Mouse (Mus musculus) layer of hippocampus, adult 18-20 months (tissue): ENCODE measurements at regions not wholly inside any gene's neighbourhood (a gene's known extent, or its start where the extent isn't known, plus 50 kb on each side); places are given as distances from the start of the nearest gene placed in this dataset.
A peak's percentile ranks its signal among the peaks of the same experiment; 100 is the strongest.

Experiments
- DNase-seq, 2 experiments: peaks; one replicate each; pipeline ENCODE4 v3.0.0; 2022; ENCODE audit warnings: low spot score in 2 of 2

DNA sequence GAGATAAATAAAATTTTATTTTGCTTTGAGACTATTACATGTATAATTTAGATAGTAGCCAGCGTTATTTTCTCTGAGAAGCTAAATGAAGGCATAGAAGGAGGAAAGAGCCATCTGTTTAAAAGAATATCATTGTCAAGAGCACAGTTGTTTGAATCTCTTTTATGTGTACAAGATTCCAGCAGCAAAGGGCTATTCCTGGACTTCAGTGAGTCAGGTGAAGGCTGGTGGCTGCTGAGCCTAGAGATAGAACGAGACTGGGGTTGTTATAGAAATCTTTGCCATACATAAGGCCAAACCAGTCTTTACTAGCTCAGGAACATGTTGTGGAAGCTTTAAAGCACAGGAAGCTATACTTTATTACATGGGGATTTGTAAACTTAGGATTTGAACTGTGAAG, 261.6 kb downstream of the Adcyap1 start:
- DNase-seq = peak in 1 of 2 experiments; percentile 1

DNA sequence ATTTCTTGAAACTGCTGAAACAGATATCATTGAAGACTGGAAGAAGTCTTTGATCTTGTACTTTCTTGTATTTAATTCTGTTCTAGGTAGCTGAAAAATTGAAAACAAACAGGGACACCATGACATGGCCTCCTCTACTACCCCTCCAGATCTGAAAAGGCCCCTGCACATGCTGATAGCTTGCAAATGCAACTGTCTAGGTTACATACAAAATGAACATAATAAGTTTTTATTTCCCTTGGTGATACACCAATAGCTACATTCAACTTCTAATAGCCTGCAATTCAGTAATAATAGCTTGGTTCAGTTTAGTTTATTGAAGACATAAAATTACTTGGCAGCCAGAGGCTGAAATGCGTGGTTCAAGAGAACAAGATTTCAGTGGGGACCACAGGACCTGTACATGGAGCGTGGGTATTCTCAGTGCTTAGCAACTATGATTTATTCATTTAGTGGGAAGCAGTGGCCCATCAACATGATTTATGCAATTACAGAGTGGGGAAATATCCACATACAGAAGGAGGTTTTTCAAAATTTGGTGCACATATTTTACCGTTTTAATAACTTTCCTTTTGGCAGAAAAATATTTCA, 264.9 kb downstream of the Adcyap1 start:
- no peak for DNase-seq

DNA sequence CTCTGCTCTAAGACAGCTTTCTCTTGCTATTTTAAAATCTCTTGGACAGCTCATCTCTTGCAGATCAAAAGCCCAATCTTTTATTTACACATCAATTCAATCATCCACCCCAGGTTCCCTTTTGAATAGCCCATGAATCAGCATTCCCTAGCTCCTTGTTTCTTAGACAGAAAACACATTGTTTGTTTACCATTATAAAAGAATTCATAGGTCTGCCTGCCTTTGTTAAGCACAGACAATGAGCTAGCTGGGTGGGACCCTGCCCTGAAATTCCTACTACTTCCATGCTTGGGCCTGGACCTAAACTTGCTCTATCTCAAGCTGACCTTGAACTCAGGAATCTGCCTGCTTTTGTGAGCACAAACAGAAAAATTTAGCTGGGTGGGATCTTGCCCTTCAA, 283.6 kb downstream of the Adcyap1 start:
- no peak for DNase-seq

DNA sequence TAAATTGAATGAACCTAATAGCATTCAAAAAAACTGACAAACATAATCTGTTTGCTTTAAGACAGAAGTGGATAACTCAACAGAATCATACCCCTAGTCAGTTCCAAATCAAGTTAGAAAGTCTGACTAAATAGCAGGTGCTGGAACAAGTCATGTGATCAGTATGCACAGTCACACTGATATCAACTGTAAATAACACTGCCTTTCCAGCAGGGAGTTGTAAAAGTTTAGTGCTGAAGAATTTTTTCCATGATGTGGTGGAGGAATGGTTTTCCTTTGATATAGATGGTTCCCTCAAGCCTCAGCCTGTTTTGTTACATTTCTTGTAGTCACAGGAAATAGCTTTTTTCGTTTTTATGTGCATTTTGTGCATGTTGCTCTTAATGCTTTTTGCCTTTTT, 285.7 kb downstream of the Adcyap1 start:
- DNase-seq = no peak

DNA sequence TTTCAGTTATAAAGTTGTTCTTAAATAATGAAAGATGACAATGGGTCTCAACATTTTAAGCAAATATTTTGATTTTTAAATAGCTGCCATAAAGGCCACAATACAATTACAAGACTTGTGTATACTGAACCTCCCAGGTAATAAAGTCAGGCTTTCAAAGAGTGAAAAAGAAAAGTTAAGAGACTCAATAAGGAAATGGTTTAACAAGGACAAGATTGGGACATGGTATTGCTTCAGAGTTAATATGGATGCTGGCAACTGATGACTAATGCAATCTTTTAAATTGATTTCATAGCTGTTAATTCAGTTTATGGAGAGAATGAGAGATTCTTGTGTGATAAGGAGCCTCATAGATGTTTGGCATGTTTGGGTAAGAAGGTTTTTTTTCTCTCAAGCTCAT, 287.6 kb downstream of the Adcyap1 start:
- DNase-seq = no peak

DNA sequence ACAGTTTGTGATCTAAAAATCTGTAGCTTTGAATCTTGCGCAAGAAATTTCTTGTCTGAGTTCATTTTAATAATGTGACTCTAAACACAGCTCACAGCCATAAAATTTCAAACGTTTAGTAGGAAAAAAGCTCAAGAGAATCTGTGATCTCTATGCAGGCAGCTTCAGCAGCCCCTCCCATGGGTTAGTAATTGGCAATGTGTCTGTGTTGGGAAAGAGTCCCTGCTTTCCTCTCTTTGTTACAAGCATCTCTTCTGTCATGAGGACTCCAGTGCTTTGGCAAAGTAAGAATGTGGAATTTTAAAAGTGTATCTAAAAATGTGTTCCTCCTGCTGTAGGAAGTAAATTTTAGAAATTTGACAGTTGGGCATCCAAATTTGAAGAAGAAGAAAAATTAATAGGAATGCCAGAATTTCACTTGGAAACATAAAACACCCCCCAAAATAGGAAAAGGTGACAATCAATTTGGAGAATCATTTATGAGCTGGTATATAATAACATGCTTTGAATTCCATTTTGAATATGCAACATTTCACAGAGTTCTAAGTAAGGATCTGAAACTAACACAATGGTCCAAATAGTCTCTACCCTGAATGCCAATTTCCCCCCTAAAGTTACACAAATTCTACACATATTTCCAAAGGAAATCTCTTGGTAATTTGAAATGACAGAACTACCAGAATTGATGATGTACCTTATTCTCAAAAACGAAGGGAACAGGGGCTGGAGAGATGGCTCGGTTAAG, 291.3 kb downstream of the Adcyap1 start:
- peak in 1 of 2 experiments; percentile 13 for DNase-seq

DNA sequence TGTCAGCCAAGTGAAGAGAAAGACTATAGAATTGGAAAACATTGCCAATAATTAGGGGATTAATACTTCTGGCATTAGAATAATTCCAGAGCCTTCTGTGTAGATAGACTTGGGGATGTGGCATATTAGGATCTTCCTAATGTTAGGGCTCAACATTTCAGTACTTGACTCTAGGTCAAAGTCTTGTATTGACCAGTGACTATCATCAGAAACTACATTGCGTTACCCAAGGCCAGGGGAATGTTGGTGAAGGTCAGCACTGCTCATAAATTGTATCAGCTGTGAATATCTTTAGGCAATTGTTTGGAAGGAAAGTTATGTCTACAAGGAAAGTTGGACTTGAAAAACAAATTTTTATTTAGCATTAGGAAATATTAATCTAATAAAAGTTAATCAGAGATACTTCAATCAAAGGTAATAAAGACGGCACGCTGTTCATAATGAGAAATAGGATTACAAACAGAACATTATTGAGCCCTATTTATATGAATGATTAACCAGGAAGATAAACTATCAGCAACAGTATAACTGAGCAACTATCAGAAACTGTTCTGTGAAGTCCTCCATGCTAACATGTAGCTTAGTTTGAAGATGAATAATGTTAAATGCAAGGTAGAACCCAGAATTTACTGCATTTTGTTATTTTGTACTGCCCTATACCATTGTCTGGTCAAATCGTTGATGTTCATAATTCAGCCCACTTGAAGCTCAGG, 310.2 kb downstream of the Adcyap1 start:
- no peak for DNase-seq

DNA sequence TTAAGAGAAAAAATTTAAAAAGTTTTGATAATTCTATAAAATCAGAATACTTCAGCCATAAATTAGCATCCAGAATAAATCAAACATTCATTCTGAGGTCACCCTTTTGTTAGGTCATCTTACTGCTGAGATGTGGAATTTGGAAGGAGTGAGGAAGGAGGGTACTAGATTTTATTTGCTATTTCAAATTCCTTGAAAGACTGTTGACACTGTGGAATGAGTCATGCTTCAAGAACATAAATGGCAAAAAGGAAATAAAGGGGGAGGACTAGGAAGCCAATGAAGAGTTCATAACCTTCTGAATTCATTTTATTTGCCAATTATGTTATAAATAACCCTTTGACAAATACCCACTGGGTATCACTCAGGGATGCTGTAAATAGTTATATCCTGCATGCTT, 324.6 kb downstream of the Adcyap1 start:
- DNase-seq = no peak

DNA sequence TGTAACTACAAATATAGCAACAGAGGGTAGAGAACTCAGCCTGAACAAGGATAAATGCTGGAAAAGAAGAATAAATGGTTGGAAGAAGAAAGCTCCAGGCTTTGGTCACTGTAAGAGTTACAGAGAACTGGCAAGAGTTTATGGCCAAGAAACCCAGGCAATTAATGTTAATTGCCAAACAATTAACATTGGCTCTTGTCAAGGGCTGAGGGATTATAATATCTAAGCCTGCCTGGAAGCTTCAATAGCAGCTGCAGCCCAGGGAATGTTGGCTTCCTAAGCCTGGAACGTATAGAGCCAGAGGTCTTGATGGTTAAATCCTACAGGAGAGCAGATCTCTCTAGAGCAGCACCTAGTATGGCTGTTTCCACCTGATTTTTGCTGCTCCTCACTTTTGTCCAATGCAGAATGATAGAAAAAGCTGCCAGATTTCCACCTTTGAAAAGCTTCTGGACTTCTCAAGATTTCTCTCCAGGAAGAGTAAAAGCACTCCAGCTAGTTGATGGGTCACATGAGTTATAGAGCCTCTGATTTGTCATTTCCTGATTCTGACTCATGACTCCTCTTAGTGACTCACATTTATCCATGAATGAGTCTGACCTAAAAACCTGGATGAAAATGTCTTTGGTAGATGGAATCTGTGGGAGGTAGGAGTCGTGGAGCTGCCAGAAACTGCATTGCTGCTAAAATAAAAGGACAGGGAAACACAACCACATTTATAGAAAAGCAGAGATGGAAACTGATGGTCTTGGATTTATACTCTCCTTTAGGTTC, 327.2 kb downstream of the Adcyap1 start:
- no peak for DNase-seq

DNA sequence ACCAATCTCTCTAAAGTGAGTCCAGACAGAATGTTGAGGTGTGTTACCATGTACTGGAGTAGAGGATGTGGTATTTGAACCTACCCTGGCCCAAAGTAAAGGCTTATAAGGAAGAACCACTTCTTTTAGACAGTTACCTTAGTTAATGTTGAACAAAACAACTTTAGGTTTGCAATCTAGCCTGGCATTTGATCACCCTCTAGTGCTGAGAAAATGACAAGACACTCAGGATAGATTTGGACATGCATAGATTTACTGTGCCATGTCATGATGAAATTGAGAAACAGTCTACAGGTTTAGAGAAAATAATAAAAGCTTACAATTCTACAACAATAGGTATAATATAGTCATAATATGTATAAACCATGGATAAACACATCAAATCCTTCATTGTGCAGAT, 333.7 kb downstream of the Adcyap1 start:
- no peak for DNase-seq

DNA sequence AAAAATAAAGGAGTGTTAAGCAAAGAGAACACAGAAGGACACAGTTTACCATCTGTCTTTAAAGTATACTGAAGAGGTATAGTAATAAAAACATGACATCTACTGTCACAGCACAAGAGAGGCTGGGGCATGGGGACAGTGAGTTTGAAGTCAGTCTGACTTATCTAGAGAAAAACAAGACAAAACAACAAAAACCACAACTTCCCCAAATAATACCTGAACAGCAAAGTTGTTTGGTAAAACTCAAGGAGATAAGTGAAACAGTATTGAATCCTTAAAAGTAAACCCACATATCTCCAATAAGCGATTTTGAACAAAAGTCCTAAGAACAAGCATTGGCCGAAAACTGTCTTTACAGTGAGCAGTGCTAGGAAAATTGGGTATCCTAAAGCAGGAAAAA, 336.1 kb downstream of the Adcyap1 start:
- no peak for DNase-seq

DNA sequence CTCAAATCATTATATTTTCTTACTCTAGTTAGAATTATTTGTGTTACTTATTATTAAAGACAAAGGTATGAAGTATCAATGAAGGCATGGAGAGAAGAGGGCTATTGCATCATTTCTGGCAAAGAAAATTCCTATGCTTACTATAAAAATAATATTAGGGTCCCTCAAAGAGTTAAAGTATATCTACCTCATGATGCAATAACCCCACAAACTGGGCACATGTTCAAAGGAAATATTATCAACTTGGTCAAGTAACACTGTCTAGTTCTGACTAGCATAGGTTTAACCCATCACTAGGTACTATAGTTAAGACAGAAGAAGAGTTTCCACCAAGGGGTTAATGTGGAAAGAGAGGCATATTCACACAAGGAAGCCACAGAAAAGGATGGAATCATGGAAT, 336.9 kb downstream of the Adcyap1 start:
- no peak for DNase-seq

DNA sequence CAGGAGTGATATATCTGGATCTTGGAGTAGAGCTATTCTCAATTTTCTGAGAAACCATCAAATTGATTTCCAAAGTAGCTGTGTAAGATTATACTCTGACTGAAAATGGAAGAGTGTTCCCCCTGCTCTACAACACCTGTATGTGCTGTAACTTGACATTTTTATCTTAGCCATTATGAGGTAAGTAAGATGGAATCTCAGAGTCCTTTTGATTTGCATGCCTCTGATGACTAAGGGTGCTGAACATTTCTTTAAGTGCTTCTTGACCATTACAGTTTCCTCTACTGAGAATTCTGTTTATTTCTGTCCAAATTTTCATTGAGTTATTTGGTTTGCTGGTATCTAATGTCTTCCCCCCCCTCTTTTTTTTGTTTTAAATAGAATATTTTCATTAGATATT, 343.0 kb downstream of the Adcyap1 start:
- DNase-seq = no peak

DNA sequence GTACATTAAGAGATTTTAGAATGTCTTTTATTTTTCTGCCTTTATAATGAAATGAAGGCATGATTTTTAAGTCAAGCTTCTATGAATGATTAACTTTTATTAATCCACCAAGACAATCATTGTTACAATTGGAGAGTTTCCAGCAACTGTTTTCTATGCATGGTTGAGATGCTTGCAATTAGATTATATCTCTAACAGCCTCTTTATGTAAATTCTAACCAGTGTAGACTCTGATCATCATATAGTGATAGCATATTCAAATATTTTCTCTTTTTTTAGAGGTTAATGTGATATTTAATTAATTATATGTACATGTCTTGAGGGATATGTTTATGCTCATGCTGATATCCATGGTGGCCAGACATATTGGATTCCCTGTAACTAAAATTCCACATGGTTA, 351.5 kb downstream of the Adcyap1 start:
- no peak for DNase-seq

DNA sequence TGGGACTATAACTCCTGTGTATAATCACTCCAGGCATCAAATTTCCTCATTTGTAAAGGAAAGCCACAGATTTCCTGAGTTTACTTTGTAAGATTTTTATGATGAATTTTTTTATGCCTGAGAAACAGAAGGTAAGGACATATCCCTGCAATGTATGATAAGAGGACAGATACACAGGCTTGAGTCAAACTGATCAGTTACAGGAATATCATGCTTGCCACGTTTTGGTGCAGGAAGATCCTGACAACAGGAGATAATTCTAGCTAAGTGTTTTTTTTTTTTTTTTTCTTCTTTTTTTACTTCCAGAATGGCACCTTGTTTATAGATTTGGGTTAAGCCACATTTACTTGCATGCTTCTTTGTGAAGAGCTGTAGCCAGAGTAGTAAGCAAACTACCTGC, 357.1 kb downstream of the Adcyap1 start:
- no peak for DNase-seq

DNA sequence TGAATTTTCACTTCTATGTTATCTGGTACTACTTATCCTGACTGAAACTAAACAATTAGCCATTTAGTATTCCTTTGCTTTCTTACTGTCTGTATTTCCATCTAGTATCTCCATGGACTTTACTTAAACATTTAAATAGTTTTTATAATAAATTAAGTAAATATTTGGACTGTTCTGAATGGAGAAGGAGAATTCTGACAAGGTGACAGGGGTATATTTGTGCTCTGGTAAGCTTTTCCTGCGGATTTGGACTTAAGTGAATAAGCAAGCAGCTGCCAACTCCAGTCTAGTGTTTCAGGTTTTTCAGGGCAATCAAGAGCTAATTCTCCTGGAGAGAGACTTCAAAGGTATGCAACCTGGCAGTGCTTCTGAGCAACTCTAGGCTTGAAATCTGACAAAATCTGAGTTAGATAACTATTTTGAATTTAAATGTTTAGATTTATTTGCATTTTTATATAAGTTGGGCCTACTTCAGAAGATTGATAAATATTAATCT, 364.5 kb downstream of the Adcyap1 start:
- DNase-seq = no peak

DNA sequence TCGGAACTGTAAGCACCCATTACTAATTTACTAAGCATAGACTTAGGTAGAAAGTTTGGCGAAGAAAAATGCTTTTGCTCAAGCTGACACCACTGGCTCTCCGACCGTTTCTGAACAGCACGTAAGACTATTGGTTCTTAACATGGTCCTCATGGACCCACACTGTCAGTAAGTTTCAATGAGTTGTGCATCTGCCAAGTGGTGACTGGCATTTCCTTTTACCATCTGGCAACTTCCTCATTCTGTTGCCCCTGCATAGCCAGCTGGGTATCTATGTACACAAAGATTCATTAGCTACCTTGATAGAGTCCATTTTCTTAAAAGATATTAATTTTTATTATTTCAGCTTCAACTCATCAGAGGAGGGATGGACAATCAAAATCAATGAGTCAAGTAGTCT, 381.2 kb downstream of the Adcyap1 start:
- DNase-seq = no peak

DNA sequence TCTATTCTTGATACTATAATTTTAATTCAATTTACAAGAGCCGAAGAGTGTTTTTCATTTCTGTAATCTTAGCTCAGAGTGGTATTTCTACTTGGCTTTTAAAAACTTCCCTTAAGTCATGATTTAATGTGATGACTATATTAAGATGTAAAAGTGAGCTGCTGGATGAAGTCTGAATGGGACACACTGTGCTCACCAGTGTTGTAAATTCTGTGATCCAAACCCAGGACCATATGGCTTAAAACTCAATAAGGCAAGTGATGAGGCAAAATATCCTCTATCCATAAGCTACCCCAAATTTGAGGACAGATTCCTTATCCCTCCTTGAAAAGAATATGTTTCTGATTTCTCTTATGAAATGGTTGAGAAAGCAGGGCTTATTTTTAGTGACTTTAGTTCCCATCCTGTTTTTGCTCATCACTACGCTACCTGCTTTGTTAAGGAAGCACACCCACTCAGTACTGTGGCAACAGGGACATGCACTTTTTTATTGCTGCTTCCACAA, 399.4 kb downstream of the Adcyap1 start:
- DNase-seq = peak in 1 of 2 experiments; percentile 26

DNA sequence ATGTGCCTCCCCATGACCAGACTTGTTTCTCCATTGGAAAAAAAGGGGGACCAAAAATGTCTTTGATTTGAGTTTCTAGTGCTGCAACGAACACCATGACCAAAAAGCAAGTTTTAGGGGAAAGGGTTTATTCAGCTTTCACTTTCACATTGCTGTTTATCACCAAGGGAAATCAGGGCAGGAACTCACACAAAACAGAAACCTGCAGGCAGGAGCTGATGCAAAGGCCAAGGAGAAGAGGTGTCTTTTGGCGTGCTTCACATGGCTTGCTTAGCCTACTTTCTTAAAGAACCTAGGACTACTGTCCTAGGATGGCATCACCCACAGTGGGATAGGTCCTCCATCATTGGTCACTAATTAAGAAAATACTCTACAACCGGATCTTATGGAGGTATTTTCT, 401.4 kb downstream of the Adcyap1 start:
- DNase-seq = no peak

DNA sequence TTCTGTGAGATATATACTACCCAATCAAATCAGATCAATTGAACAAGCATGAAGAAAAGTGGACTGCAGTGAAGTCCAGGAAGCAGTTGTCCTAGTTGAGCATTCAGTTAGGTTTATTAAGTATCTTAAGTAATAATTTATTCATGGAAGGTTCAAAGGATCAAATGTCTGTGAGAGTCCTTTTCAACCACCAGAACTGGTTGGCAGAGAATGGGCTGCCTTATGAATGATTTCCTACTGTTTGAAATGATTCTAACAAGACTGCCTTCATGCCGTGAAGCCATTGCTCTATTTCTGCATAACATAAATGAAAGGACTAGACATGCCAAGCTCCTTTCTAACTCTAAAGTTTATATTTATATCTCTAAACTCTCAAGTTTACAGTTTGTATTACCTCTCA, 410.4 kb downstream of the Adcyap1 start:
- no peak for DNase-seq

DNA sequence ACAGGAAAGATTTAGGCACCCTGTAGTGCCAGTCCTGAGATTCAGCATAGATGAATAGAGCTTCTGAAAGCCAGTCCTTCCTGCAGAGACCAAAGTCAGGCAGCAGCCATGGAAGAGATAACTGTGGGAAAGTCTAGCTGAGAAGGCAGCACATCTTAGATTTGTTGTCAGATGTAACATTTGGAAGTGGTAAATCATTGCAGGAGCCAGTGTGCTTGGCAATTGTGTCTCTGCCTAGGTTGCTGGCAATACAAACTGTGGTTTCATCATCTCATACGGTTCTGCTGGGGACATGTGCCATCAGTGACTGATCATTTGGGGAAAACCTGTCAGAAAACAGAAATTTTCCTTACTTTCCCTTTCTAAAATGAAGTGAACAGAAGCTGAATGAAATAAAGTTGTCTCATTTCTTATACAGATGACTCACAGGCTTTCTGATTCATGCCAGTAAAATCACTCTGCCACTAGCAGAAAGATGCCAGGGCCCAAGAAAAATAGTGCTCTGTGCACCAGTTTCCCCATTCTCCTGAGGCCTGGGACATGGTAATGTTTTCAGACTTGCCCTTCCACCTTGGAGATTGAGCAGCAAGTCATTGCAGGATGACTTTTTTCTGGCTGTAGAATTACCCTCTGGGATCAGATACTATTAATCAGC, 411.3 kb downstream of the Adcyap1 start:
- peak in 1 of 2 experiments; percentile 50 for DNase-seq
